Mouse (Mus musculus) thymus, adult 2 months (tissue): ENCODE measurements around the gene Zfp30. TPM values are rescaled to one million over a fixed set of nuclear protein-coding genes. Genes with fewer than 3 reads are reported as not detected.

ENCODE experiments used
- DNase-seq: peaks from one replicate; pipeline ENCODE4 v3.0.0; 2021
- H3K27ac ChIP-seq: fragments of 200-500 bp; 2 replicates; pipeline ENCODE4 v1.5.1; 2012; ENCODE audit warnings: low read length, control low read depth; ENCODE audit not compliant: control insufficient read depth, insufficient read depth
- H3K27me3 ChIP-seq: fragments of 200-500 bp; 2 replicates; pipeline ENCODE4 v1.6.1; 2012; ENCODE audit warnings: mild to moderate bottlenecking, low read length, moderate library complexity, mixed read lengths; ENCODE audit not compliant: control insufficient read depth, insufficient read depth
- H3K36me3 ChIP-seq: fragments of 200-500 bp; 2 replicates; pipeline ENCODE4 v1.6.1; 2012; ENCODE audit warnings: mild to moderate bottlenecking, low read length, moderate library complexity; ENCODE audit not compliant: control insufficient read depth, insufficient read depth
- H3K4me1 ChIP-seq: fragments of 200-500 bp; replicated peaks from 2 replicates; pipeline ENCODE4 v1.6.1; 2012; ENCODE audit warnings: low read length; ENCODE audit not compliant: control insufficient read depth, insufficient read depth
- H3K4me3 ChIP-seq: fragments of 200-500 bp; 2 replicates; pipeline ENCODE4 v1.5.1; 2012; ENCODE audit warnings: mild to moderate bottlenecking, low read length, control low read depth, moderate library complexity; ENCODE audit not compliant: control insufficient read depth, insufficient read depth
- CTCF ChIP-seq: fragments of 200-500 bp; IDR thresholded peaks from 2 replicates; pipeline ENCODE4 v1.5.1; 2012; ENCODE audit warnings: mild to moderate bottlenecking, control low read depth, low read length, moderate library complexity, borderline replicate concordance; ENCODE audit not compliant: control insufficient read depth, poor library complexity, insufficient read depth; ENCODE audit errors: extremely low read depth
- POLR2A ChIP-seq: fragments of 200-500 bp; IDR thresholded peaks from 2 replicates; pipeline ENCODE4 v1.6.1; 2012; ENCODE audit warnings: mild to moderate bottlenecking, low read length, control low read depth, moderate library complexity; ENCODE audit not compliant: control insufficient read depth, poor library complexity, insufficient read depth; ENCODE audit errors: extremely low read depth
- WGBS: fragments of 180-500 bp; shearing (Covaris S2); methylation state at CpG from one replicate; pipeline ENCODE4 v1.1.7; 2018; 5-methylcytosine and 5-hydroxymethylcytosine counted together
- polyA plus RNA-seq: library from polyadenylated mRNA; depleted of rRNA; stranded (reverse); fragments of >200 nt; gene quantifications from 2 replicates; pipeline ENCODE4 v1.2.3, GENCODE M21; 2012

The Zfp30 gene
- polyA plus RNA-seq, 1 experiment: 1.6 TPM

GRCm38 (mm10) chr7:29768980-29769379 lies 14.8 kb upstream of the Zfp30 start:
- TF ChIP-seq POLR2A (no peak), CTCF (no peak)
- H3K36me3 ChIP-seq: peaks cover 18% of the 10 kb centered on the region
- H3K4me3 ChIP-seq: peak overlapping the region; percentile 81
- H3K27me3 ChIP-seq: no peaks in the 10 kb centered on the region
- H3K4me1 ChIP-seq: peaks cover 7% of the 10 kb centered on the region
- WGBS: 2% methylated on average over 10 of the region's 10 CpGs
- DNase-seq: no peak
- peak overlapping the region; percentile 74 for H3K27ac ChIP-seq

DNA sequence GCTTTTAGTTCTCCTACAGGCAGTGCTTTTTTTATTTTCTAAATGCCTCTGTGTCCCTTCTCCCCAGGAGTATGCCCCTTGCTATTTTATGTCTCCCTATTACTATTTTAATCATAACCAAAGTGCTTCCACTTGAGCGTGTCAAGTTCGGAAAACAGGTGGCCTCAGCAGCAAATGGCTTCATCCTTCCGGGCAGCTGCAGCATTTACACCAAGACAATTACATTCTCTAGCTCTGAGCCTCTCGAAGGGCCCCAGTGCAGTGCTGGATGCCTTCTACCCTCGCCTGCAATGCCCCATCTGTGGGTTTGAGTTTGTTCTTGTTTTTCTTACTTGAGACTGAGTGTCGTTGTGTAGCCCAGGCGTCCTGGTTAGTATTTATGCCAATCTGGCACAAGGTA lies 10.3 kb upstream of the Zfp30 start:
- Histone ChIP-seq H3K36me3 (peaks cover 63% of the 10 kb centered on the region), H3K27me3 (no peaks in the 10 kb centered on the region), H3K27ac (no peak overlapping the region), H3K4me1 (peaks cover 2% of the 10 kb centered on the region; the same call in 1 of the 2 replicates), H3K4me3 (no peak overlapping the region)
- 97% methylated on average over 7 of the region's 7 CpGs for WGBS
- DNase-seq: no peak
- no peak for TF ChIP-seq CTCF
- no peak for TF ChIP-seq POLR2A

- Histone ChIP-seq H3K27me3 (no peaks in the 10 kb centered on the region), H3K4me1 (peaks cover 2% of the 10 kb centered on the region; the same call in 1 of the 2 replicates), H3K4me3 (no peak overlapping the region), H3K27ac (no peak overlapping the region), H3K36me3 (peaks cover 69% of the 10 kb centered on the region)
- WGBS: 97% methylated on average over 3 of the region's 3 CpGs
- DNase-seq: no peak
- TF ChIP-seq POLR2A: no peak
- no peak for TF ChIP-seq CTCF
These were observed 9.4 kb upstream of the Zfp30 start for GRCm38 (mm10) chr7:29774371-29774770.

GRCm38 (mm10) chr7:29776568-29776967 lies 7.2 kb upstream of the Zfp30 start:
- no peak overlapping the region for H3K4me3 ChIP-seq
- no peak for TF ChIP-seq CTCF
- no peak for TF ChIP-seq POLR2A
- H3K4me1 ChIP-seq: no peaks in the 10 kb centered on the region
- no peak overlapping the region for H3K27ac ChIP-seq
- WGBS: 98% methylated on average over 19 of the region's 19 CpGs
- peaks cover 69% of the 10 kb centered on the region for H3K36me3 ChIP-seq
- DNase-seq: no peak
- no peaks in the 10 kb centered on the region for H3K27me3 ChIP-seq

GRCm38 (mm10) chr7:29777372-29777771 lies 6.4 kb upstream of the Zfp30 start:
- H3K36me3 ChIP-seq: peaks cover 63% of the 10 kb centered on the region
- no peak for DNase-seq
- no peaks in the 10 kb centered on the region for H3K4me1 ChIP-seq
- no peaks in the 10 kb centered on the region for H3K27me3 ChIP-seq
- TF ChIP-seq CTCF (no peak), POLR2A (no peak)
- no peak overlapping the region for H3K4me3 ChIP-seq
- no peak overlapping the region for H3K27ac ChIP-seq
- WGBS: 95% methylated on average over 10 of the region's 10 CpGs

DNA sequence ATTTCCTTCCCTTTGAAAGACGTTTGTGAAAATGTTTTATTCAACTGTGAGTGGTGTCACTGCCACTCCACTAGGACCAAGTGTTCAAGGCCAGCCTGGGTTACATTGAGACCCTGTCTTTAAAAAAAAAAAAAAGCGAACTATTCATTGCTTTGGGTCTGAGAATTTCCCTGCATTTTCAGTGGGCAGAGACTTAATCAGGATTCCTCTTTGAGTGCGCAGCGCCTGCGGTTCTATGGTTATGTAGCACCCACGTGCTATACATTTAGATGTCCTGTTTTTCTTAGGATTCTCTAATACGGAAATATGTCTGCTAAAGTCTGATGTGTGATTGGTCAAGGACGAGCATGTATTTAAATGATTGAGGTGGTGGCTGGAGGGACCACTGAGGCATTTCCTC lies 1.2 kb downstream of the Zfp30 start:
- no peak overlapping the region for H3K4me3 ChIP-seq
- H3K4me1 ChIP-seq: peaks cover 4% of the 10 kb centered on the region
- 81% methylated on average over 8 of the region's 8 CpGs for WGBS
- no peak for TF ChIP-seq POLR2A
- TF ChIP-seq CTCF: no peak
- no peak for DNase-seq
- H3K36me3 ChIP-seq: no peaks in the 10 kb centered on the region
- H3K27me3 ChIP-seq: no peaks in the 10 kb centered on the region
- no peak overlapping the region for H3K27ac ChIP-seq

DNA sequence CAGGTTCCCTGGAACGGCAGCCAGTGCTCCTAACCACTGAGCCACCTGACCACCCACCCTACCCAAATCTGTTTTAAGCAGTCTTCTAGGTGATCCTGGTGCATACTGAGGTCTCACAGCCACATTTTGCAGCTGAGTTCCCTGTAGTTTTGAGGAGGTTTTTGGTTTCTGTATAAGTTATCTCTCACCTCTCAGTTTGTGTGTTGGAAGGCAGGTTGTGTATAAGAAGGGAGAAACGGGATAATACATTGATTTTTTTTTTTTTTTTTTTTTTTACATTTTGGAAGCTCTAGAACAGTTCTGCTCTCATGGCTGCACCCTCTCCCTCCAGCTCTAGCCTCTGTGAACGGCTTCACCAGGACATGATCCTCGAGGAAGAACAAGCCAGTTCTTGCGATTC lies 2.1 kb downstream of the Zfp30 start:
- WGBS: 93% methylated on average over 5 of the region's 5 CpGs
- H3K36me3 ChIP-seq: no peaks in the 10 kb centered on the region
- H3K4me3 ChIP-seq: no peak overlapping the region

More for the DNA sequence above, 2.1 kb downstream of the Zfp30 start:
- DNase-seq: no peak
- TF ChIP-seq POLR2A (no peak), CTCF (no peak)
- Histone ChIP-seq H3K27me3 (no peaks in the 10 kb centered on the region), H3K27ac (no peak overlapping the region), H3K4me1 (peaks cover 4% of the 10 kb centered on the region)
